Mouse (Mus musculus): ENCODE results near the gene Gsdma3. TPM values are rescaled to one million over a fixed set of nuclear protein-coding genes. Genes with fewer than 3 reads are reported as not detected.

The Gsdma3 gene
- polyA plus RNA-seq, 1 experiment from 2014 or later, result not detected

DNA sequence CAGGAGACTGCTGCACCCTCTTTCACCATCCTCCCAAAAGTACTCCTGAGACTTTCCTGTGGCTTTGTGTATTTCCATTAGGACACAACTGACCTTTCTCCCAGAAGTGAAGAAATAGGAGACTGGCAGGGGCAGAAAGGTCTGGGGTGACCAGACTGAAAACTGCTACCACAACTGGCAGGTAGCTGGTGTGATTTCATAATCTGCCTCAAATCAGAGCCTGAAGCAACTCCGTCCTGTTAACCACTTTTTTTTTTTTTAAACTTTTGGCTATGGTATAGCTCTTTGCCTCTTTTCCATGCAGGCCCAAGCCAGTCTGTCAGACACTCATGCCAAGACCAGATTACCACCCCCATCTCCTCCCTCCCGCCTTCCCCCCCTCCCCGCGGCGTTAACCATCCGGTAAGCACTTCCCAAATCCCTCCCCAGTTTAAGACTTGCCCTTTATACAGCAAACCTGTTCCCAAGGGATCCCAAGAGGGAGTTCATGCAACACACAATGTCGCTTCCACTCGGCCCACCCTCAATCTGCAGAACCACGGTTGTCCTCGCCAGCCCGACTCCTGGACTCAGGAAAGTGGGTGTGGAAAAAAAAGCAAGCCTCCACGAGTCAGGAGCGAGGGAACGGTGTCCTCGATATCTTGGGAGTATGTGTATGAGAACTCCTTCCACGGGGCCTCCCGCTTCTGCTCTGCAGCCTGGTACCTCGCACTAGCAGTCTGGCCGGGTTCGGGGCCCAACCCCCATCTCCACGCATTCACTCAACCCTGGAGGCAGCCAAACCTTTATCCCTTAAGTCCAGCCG lies 39.9 kb upstream of the Gsdma3 start:
- Histone ChIP-seq H3K27ac (peak overlapping the region; percentile 96), H3K9me3 (replicated peaks) (no peaks in the 10 kb centered on the region), H3K4me1 (replicated peaks) (peaks cover 72% of the 10 kb centered on the region), H3K4me3 (peak overlapping the region; percentile 94), H3K4me2 (peak overlapping the region; percentile 86), H3K9ac (peak overlapping the region; percentile 88), H3K27me3 (no peaks in the 10 kb centered on the region), H3K36me3 (peaks cover 15% of the 10 kb centered on the region)
- WGBS, result 3% methylated on average over 22 of the region's 22 CpGs
- peak; percentile 16; the same call in 1 of the 2 replicates for ATAC-seq (replicated peaks; ENCODE audit: insufficient number of reproducible peaks, insufficient read depth, low FRiP score, low read depth)

DNA sequence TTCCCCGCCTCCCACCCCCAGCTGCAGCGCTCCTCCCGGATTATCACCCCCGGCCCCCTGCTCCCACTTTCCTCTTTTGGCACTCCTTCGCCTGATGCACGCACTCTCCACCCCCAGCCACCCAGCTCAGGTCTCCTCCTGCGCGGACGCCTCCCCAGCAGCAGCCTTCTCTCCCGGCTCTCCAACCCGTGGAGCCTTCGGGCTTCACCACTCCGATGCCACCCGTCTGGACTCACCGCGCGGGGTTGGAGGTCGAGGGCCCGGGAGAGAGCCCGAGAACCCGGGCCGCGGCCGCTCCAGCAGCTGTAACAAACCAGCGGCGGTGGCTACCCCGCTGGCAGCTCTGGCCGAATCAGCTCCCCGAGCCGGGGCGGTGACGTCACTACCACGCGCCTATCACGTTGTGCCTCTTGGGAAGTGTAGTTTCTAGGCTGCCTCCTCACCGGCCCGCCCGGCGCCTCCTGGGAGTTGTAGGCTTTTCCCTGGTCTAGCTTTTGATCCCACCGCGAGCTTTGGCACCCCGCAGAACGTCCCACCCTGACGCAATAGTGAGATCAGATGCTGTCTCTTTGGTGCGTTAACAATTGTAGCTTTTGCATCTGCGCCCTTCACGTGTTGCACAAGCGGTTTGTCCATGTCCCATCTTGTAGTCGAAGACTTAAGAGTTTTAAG lies 39.1 kb upstream of the Gsdma3 start, which contains the start of gene Ormdl3:
Gene Ormdl3, minus strand, starts transcription at position 477 of the 672 bp plus-strand sequence.
- H3K36me3 ChIP-seq, result peaks cover 14% of the 10 kb centered on the region
- ATAC-seq (replicated peaks; ENCODE audit: insufficient number of reproducible peaks, insufficient read depth, low FRiP score, low read depth), result peak; percentile 87
- no peaks in the 10 kb centered on the region for H3K9me3 ChIP-seq (replicated peaks)
- peaks cover 70% of the 10 kb centered on the region for H3K4me1 ChIP-seq (replicated peaks)
- no peaks in the 10 kb centered on the region for H3K27me3 ChIP-seq
- under 1% methylated on average over 49 of the region's 49 CpGs for WGBS
- H3K9ac ChIP-seq, result peak within 1 kb of the TSS; percentile 88
- peak within 1 kb of the TSS; percentile 86 for H3K4me2 ChIP-seq
- peak within 1 kb of the TSS; percentile 96 for H3K27ac ChIP-seq
- H3K4me3 ChIP-seq, result peak within 1 kb of the TSS; percentile 94

DNA sequence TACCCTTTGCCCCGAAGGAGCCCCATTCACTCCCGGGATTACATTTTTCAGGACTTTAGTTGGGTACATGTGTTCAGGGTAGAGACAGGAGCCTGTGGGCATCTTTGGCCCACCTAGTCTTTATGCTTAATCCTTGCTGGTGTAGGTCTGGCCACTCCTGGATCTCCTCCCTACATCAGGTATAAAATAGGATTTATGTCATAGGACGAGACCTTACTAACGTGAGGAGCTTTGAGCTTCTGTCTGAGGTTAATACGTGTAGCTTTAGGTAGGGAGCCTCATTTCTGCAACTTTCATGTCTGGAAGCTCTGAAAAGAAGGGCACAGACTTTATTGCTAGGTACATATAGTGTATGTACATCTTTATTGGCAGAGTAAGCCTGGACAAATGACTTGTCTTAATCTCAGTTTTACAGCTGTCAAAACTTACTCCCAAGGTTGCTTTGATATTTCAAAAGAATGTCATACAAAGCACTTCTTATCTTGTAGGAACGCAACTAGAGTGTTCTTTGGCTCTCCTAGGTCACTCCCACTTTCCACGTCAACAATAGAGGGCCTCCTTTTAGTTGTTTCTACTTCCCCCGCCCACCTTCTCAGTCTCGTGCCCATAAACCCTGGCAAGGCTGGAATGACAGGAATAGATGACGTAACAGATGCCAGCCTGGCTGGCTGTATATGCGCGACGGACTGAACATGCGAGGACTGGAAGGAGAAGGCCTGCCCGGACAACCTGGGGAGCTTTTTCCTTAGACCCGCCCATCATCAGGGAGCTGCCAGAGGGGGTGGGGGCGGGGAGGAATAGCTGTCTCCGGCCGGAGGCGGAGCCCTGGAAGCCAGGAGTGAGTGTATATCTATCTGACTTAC lies 38.2 kb upstream of the Gsdma3 start:
- Histone ChIP-seq H3K9ac (peak overlapping the region; percentile 48), H3K9me3 (replicated peaks) (no peaks in the 10 kb centered on the region), H3K27ac (peak overlapping the region; percentile 96), H3K4me3 (peak overlapping the region; percentile 94), H3K36me3 (peaks cover 6% of the 10 kb centered on the region), H3K4me2 (peak overlapping the region; percentile 86), H3K27me3 (no peaks in the 10 kb centered on the region), H3K4me1 (replicated peaks) (peaks cover 71% of the 10 kb centered on the region)
- ATAC-seq (replicated peaks; ENCODE audit: insufficient number of reproducible peaks, insufficient read depth, low FRiP score, low read depth), result peak; percentile 64
- 6% methylated on average over 20 of the region's 20 CpGs for WGBS

DNA sequence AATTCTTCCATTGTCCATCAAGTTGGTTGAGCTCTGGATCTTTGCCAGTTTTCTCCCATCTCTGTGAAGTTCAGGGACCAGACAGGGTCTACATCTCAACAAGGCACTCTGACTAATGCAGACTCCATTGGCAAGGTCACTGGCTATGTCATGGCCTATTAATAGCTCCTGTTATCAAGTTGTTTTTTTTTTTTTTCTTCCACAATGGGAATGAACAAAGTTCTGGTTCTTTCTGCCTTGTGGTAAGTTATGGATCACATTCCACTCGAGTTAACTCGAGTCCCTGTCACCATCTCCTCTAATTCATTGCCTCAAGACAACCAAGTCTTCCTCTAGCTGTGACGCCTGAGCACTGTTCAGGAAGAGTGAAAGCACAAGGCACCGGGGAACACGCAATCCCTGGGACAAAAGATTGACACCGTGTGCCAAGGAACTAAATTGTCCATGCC lies 37.3 kb upstream of the Gsdma3 start:
- Histone ChIP-seq H3K9me3 (replicated peaks) (no peaks in the 10 kb centered on the region), H3K27me3 (no peaks in the 10 kb centered on the region), H3K4me2 (peak overlapping the region; percentile 86), H3K4me3 (peak overlapping the region; percentile 94; the same call in 1 of the 2 replicates), H3K27ac (peak overlapping the region; percentile 96), H3K36me3 (no peaks in the 10 kb centered on the region), H3K9ac (peak overlapping the region; percentile 32; the same call in 1 of the 2 replicates), H3K4me1 (replicated peaks) (peaks cover 66% of the 10 kb centered on the region)
- no peak for ATAC-seq (replicated peaks; ENCODE audit: insufficient number of reproducible peaks, insufficient read depth, low FRiP score, low read depth)
- 17% methylated on average over 6 of the region's 6 CpGs for WGBS

DNA sequence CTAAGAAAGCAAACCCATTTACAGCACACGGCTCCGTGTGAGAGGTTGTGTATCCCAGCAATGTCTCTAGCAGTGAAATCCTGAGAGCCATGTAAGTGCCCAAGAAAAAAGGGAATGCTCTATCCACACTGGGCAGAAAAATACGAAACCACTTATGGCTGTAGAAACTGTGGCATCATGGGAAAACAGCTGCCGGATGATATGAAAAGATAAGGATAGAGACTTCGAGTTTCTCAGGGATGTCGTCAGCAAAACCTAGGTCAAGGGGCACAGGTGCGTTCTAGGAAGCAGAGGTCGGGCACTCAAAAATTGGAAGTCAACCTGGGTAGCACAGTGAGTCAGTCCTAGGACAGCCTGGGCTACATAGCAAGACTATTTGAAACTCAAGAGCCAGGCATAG lies 36.9 kb upstream of the Gsdma3 start:
- H3K4me1 ChIP-seq (replicated peaks), result peaks cover 62% of the 10 kb centered on the region
- WGBS, result 64% methylated on average over 8 of the region's 8 CpGs
- H3K4me2 ChIP-seq, result peak overlapping the region; percentile 86
- no peaks in the 10 kb centered on the region for H3K27me3 ChIP-seq
- no peak overlapping the region for H3K4me3 ChIP-seq
- peak overlapping the region; percentile 96 for H3K27ac ChIP-seq
- no peaks in the 10 kb centered on the region for H3K9me3 ChIP-seq (replicated peaks)
- ATAC-seq (replicated peaks; ENCODE audit: insufficient number of reproducible peaks, insufficient read depth, low FRiP score, low read depth), result no peak
- H3K36me3 ChIP-seq, result no peaks in the 10 kb centered on the region
- no peak overlapping the region for H3K9ac ChIP-seq

DNA sequence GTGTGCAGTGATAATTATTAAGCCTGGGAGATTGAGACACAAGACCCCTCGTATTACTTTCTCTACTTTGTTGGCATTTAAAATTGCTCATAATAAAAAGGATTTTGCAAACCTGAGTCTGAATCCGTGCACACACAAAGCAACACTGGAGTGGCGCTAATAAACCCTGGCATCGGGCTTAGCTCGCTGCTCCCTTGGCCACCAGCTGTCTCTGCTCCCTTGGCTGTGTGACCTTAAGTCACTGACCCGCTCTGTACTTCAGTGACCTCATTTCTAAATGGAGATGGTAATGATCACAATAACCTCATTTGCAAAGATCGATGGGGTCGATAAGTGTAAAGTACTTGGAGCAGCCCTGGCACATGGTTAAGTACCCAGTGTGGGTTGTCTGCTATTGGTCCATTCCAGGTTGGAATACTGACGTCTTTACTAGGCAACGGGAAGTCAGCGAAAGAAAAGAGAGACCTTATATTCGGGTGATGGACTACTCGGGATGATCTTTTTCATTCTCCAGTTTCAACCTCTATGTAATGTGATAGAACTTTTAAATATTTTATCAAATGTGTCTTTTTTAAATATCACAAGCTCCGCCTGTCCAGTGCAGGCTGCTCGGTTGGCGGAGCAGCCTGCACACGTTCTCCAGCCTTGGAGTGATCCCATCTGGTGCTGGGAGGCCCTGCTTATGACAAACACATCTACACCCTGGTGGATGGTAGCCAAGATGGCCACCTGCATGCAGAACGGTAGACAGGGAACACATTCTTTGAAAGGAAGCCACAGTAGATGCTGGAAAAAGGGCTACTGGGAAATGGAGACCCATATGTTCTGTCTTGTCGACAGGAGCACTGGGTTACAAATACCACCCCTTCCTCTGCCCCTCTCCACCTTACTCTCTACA lies 35.4 kb upstream of the Gsdma3 start:
- H3K36me3 ChIP-seq, result no peaks in the 10 kb centered on the region
- WGBS, result 74% methylated on average over 19 of the region's 19 CpGs
- H3K9me3 ChIP-seq (replicated peaks), result no peaks in the 10 kb centered on the region
- no peak for ATAC-seq (replicated peaks; ENCODE audit: insufficient number of reproducible peaks, insufficient read depth, low FRiP score, low read depth)
- no peak overlapping the region for H3K4me2 ChIP-seq
- peaks cover 47% of the 10 kb centered on the region for H3K4me1 ChIP-seq (replicated peaks)
- H3K27ac ChIP-seq, result no peak overlapping the region
- no peak overlapping the region for H3K4me3 ChIP-seq
- H3K27me3 ChIP-seq, result no peaks in the 10 kb centered on the region
- H3K9ac ChIP-seq, result no peak overlapping the region

DNA sequence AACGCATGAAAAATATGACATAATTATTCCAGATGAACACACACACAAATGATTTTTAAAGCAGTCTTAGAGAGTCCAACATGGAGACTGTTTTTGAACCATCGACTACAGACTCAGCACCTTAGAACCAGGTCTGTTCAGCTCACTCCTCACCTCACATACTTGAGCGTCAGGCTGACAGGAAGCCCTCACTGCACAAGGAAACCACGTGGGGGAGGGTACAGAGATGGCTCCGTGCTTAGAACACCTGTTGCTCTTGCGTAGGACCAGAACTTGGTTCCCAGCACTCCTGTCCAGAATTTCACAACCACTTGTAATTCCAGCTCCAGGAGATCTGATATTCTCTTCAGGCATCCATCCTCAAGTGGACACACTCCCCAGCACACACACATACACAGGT lies 31.1 kb upstream of the Gsdma3 start:
- Histone ChIP-seq H3K27ac (no peak overlapping the region), H3K4me3 (no peak overlapping the region), H3K36me3 (no peaks in the 10 kb centered on the region), H3K4me2 (no peak overlapping the region), H3K9me3 (replicated peaks) (no peaks in the 10 kb centered on the region), H3K27me3 (peaks cover 19% of the 10 kb centered on the region), H3K9ac (no peak overlapping the region), H3K4me1 (replicated peaks) (peaks cover 24% of the 10 kb centered on the region)
- ATAC-seq (replicated peaks; ENCODE audit: insufficient number of reproducible peaks, insufficient read depth, low FRiP score, low read depth), result no peak
- 68% methylated on average over 6 of the region's 6 CpGs for WGBS

DNA sequence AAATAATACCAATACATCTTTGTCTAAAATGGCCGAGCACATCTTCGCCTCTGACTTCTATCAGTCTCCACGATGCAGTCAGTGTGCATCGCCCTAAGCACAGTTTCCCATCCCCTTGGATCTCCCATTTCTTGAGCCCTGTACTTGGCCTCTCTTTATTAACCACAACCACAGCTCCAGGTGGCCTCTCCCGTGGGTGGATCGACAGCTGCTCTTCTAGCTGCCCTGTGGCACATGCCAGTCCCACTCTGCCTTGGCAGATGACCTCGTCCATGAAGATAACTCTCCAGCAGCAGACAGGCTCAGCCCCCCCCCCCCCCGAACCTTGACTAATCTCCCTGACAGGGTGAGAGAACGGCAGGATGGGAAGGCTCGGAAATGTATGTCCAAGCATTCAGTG lies 30.7 kb upstream of the Gsdma3 start:
- H3K27me3 ChIP-seq, result peaks cover 20% of the 10 kb centered on the region
- WGBS, result 60% methylated on average over 10 of the region's 10 CpGs
- no peak overlapping the region for H3K27ac ChIP-seq
- no peaks in the 10 kb centered on the region for H3K9me3 ChIP-seq (replicated peaks)
- H3K9ac ChIP-seq, result no peak overlapping the region
- H3K4me1 ChIP-seq (replicated peaks), result peaks cover 24% of the 10 kb centered on the region
- H3K36me3 ChIP-seq, result no peaks in the 10 kb centered on the region
- no peak overlapping the region for H3K4me2 ChIP-seq
- ATAC-seq (replicated peaks; ENCODE audit: insufficient number of reproducible peaks, insufficient read depth, low FRiP score, low read depth), result no peak
- no peak overlapping the region for H3K4me3 ChIP-seq

DNA sequence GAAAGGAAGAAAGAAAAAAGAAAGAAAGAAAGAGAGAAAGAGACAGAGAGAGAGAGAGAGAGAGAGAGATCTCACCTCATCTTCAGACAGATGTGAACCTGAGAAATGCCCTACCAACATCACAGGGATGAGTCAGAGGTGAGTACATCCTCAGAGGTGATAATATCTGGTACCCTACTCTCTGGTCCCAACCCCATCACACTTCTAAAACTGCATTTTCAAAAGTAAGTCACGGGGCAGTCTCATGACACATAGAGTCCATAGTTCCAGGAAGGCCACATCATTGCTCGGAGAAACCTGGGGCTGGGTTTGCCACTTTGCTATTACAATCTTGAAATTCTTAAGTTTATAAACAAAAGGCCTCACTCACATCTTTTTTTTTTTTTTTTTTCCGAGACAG lies 30.2 kb upstream of the Gsdma3 start:
- no peak overlapping the region for H3K27ac ChIP-seq
- no peaks in the 10 kb centered on the region for H3K36me3 ChIP-seq
- H3K27me3 ChIP-seq, result peaks cover 20% of the 10 kb centered on the region
- H3K9ac ChIP-seq, result no peak overlapping the region
- WGBS, result 77% methylated on average over 3 of the region's 3 CpGs
- H3K4me2 ChIP-seq, result no peak overlapping the region
- H3K9me3 ChIP-seq (replicated peaks), result no peaks in the 10 kb centered on the region
- ATAC-seq (replicated peaks; ENCODE audit: insufficient number of reproducible peaks, insufficient read depth, low FRiP score, low read depth), result no peak
- peaks cover 27% of the 10 kb centered on the region for H3K4me1 ChIP-seq (replicated peaks)
- H3K4me3 ChIP-seq, result no peak overlapping the region

DNA sequence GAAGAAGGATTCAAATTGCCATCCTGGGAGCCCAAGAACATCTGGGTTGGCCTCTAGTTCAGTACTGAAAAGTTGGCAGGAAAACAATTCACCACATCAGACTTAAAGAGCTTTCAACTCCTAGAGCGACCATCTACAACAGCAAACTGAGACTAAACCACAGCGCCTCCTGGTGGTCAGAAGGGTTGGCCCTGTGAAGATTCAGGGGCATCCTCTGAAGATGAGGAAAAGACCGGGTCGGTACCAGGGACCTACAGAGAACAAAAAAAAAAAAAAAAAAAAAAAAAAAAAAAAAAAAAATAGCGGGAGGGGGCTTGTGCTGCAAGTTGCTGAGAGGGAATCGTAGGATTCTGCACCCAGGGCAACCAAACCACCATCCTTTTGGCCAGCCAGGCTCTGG lies 28.8 kb upstream of the Gsdma3 start:
- peaks cover 20% of the 10 kb centered on the region for H3K27me3 ChIP-seq
- H3K4me2 ChIP-seq, result no peak overlapping the region
- no peak overlapping the region for H3K4me3 ChIP-seq
- no peaks in the 10 kb centered on the region for H3K9me3 ChIP-seq (replicated peaks)
- H3K36me3 ChIP-seq, result no peaks in the 10 kb centered on the region
- H3K27ac ChIP-seq, result no peak overlapping the region
- no peak overlapping the region for H3K9ac ChIP-seq
- ATAC-seq (replicated peaks; ENCODE audit: insufficient number of reproducible peaks, insufficient read depth, low FRiP score, low read depth), result no peak
- 31% methylated on average over 5 of the region's 6 CpGs for WGBS
- peaks cover 30% of the 10 kb centered on the region for H3K4me1 ChIP-seq (replicated peaks)
